Mouse (Mus musculus): ENCODE data around the gene Tldc1. TPM values are rescaled to one million over a fixed set of nuclear protein-coding genes. Genes with fewer than 3 reads are reported as not detected.
A peak's percentile ranks its signal among the peaks of the same experiment; 100 is the strongest.

Tldc1 gene
- polyA plus RNA-seq, 1 experiment from 2014 or later, result 6.8 TPM

DNA sequence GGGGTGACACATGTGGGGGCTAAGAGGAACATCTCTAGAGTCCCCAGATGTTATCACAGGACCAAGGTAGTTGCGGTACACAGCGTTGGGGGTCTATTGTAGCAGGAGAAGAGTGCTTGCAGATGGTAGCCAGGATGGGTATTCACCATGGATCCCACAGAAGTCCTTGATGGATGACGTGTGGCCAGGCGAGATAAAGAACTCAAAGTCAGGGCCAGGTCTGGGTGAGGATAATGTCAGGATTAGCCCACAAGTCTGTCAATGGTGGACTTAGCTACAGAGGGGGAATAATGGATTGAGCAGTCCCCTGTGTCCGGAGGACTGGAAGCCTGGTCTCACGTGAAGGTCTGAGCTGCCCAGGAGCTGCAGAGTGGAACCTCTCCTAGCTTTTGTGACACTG lies 53.6 kb downstream of the Tldc1 start:
- H3K36me3 ChIP-seq (ENCODE audit: control insufficient read depth, insufficient read depth, low read length), result no peaks in the 10 kb centered on the region
- H3K4me1 ChIP-seq (ENCODE audit: control insufficient read depth, insufficient read depth, low read length), result no peaks in the 10 kb centered on the region
- no peak overlapping the region for H3K9ac ChIP-seq (ENCODE audit: low read length)
- DNase-seq (ENCODE audit: low spot score, missing footprints) (no peak), ATAC-seq (ENCODE audit: low FRiP score) (no peak)
- no peak overlapping the region for H3K27ac ChIP-seq (ENCODE audit: low read depth, low read length)
- H3K27me3 ChIP-seq (ENCODE audit: control insufficient read depth, insufficient read depth, low read length), result no peaks in the 10 kb centered on the region
- no peaks in the 10 kb centered on the region for H3K9me3 ChIP-seq (ENCODE audit: control insufficient read depth, low read length)
- no peak overlapping the region for H3K4me3 ChIP-seq (ENCODE audit: low read depth, low read length)
- WGBS, result 77% methylated on average over 6 of the region's 6 CpGs
- no peak overlapping the region for H3K4me2 ChIP-seq

- H3K4me1 ChIP-seq (ENCODE audit: control insufficient read depth, insufficient read depth, low read length), result no peaks in the 10 kb centered on the region
- H3K9me3 ChIP-seq (ENCODE audit: control insufficient read depth, low read length), result no peaks in the 10 kb centered on the region
- DNase-seq (ENCODE audit: low spot score, missing footprints) (no peak), ATAC-seq (ENCODE audit: low FRiP score) (no peak)
- 76% methylated on average over 4 of the region's 4 CpGs for WGBS
- no peak overlapping the region for H3K4me3 ChIP-seq (ENCODE audit: low read depth, low read length)
- no peaks in the 10 kb centered on the region for H3K27me3 ChIP-seq (ENCODE audit: control insufficient read depth, insufficient read depth, low read length)
- H3K9ac ChIP-seq (ENCODE audit: low read length), result no peak overlapping the region
- H3K4me2 ChIP-seq, result no peak overlapping the region
- no peak overlapping the region for H3K27ac ChIP-seq (ENCODE audit: low read depth, low read length)
- H3K36me3 ChIP-seq (ENCODE audit: control insufficient read depth, insufficient read depth, low read length), result no peaks in the 10 kb centered on the region
Observed at GRCm38 (mm10) chr8:119723676-119724075, 54.5 kb downstream of the Tldc1 start.

DNA sequence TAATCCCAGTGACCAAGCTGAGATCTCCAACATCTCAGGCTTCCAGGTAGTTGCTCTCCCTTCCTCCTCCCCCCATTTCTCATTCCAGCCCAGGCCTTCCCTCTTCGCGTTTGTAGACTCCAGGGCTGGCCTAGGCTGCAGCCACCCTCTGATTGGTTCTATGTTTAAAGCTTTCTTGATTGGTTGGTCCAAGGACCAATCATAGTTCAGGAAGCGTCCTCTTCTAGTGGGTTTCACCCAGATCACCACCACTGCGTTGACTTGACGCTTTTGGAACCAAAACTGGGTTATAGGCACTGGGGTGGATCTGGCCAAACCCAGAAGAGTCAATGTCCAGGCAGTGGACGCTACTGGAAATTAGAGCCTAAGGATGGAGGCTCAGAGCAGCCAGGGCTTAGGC lies 55.9 kb downstream of the Tldc1 start:
- DNase-seq (ENCODE audit: low spot score, missing footprints), result no peak
- Histone ChIP-seq H3K36me3 (ENCODE audit: control insufficient read depth, insufficient read depth, low read length) (no peaks in the 10 kb centered on the region), H3K4me2 (no peak overlapping the region), H3K9ac (ENCODE audit: low read length) (no peak overlapping the region), H3K27me3 (ENCODE audit: control insufficient read depth, insufficient read depth, low read length) (no peaks in the 10 kb centered on the region), H3K9me3 (ENCODE audit: control insufficient read depth, low read length) (no peaks in the 10 kb centered on the region), H3K4me1 (ENCODE audit: control insufficient read depth, insufficient read depth, low read length) (no peaks in the 10 kb centered on the region), H3K27ac (ENCODE audit: low read depth, low read length) (no peak overlapping the region), H3K4me3 (ENCODE audit: low read depth, low read length) (no peak overlapping the region)
- 51% methylated on average over 6 of the region's 6 CpGs for WGBS
- no peak for ATAC-seq (ENCODE audit: low FRiP score)

GRCm38 (mm10) chr8:119719011-119719501 lies 59.2 kb downstream of the Tldc1 start:
- no peak for ATAC-seq (ENCODE audit: low FRiP score)
- no peaks in the 10 kb centered on the region for H3K4me1 ChIP-seq (ENCODE audit: control insufficient read depth, insufficient read depth, low read length)
- no peak overlapping the region for H3K27ac ChIP-seq (ENCODE audit: low read depth, low read length)
- H3K27me3 ChIP-seq (ENCODE audit: control insufficient read depth, insufficient read depth, low read length), result no peaks in the 10 kb centered on the region
- no peaks in the 10 kb centered on the region for H3K36me3 ChIP-seq (ENCODE audit: control insufficient read depth, insufficient read depth, low read length)
- 67% methylated on average over 12 of the region's 12 CpGs for WGBS
- H3K9ac ChIP-seq (ENCODE audit: low read length), result no peak overlapping the region
- H3K4me2 ChIP-seq, result no peak overlapping the region
- H3K9me3 ChIP-seq (ENCODE audit: control insufficient read depth, low read length), result no peaks in the 10 kb centered on the region
- H3K4me3 ChIP-seq (ENCODE audit: low read depth, low read length), result no peak overlapping the region
- DNase-seq (ENCODE audit: low spot score, missing footprints), result no peak

DNA sequence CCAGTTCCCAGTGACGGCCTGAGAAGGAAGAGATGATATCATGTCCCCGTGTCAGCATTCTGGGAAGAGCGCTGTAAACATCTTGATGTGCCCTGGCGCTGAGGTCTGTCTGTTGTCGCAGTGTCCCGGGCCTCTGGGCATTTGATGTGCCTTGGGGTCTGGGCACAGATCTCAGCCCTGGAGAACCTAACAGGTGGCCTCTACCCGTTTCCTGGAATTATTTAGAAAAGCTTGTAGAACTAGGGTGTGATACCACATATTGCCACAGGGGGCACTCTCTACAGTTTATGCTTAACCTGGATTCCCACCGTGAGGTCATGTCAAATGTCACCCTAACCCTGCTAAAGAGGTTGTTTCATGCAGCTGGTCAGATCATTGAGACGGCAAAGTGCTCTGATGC lies 60.5 kb downstream of the Tldc1 start:
- Histone ChIP-seq H3K36me3 (ENCODE audit: control insufficient read depth, insufficient read depth, low read length) (no peaks in the 10 kb centered on the region), H3K9me3 (ENCODE audit: control insufficient read depth, low read length) (no peaks in the 10 kb centered on the region), H3K27ac (ENCODE audit: low read depth, low read length) (no peak overlapping the region), H3K9ac (ENCODE audit: low read length) (no peak overlapping the region), H3K4me1 (ENCODE audit: control insufficient read depth, insufficient read depth, low read length) (no peaks in the 10 kb centered on the region), H3K4me2 (no peak overlapping the region), H3K4me3 (ENCODE audit: low read depth, low read length) (no peak overlapping the region), H3K27me3 (ENCODE audit: control insufficient read depth, insufficient read depth, low read length) (no peaks in the 10 kb centered on the region)
- DNase-seq (ENCODE audit: low spot score, missing footprints) (peak; percentile 91), ATAC-seq (ENCODE audit: low FRiP score) (no peak)
- 63% methylated on average over 9 of the region's 9 CpGs for WGBS

DNA sequence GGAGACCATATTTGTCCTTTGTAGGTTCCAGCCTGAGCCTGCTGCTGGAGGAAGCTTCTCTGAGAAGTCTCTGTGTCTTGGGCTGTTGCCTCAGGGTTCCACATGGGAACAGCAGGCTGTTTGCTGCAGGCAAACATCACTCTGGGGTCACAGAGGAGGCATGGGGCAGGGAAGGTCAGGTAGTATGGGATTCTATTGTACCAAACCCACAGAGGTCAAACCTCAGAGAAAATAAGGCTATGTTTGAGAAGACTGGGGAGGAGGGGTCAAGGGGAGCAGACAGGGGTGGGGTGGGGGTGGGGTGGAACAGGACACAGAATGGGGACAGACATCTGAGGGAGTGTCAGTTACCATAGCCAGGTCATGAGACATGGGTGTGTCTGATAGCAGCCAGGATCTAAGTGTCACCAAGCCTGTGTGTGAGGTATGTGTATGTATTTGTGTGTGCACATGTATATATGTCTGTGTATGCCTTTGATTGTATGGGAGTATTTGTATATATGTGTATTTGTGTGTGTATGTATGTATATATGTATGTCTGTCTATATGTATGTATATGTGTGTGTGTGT lies 61.4 kb downstream of the Tldc1 start:
- Histone ChIP-seq H3K4me1 (ENCODE audit: control insufficient read depth, insufficient read depth, low read length) (no peaks in the 10 kb centered on the region), H3K9ac (ENCODE audit: low read length) (no peak overlapping the region), H3K36me3 (ENCODE audit: control insufficient read depth, insufficient read depth, low read length) (no peaks in the 10 kb centered on the region), H3K4me3 (ENCODE audit: low read depth, low read length) (no peak overlapping the region), H3K4me2 (no peak overlapping the region), H3K27ac (ENCODE audit: low read depth, low read length) (no peak overlapping the region), H3K27me3 (ENCODE audit: control insufficient read depth, insufficient read depth, low read length) (no peaks in the 10 kb centered on the region), H3K9me3 (ENCODE audit: control insufficient read depth, low read length) (no peaks in the 10 kb centered on the region)
- DNase-seq (ENCODE audit: low spot score, missing footprints) (no peak), ATAC-seq (ENCODE audit: low FRiP score) (no peak)

GRCm38 (mm10) chr8:119715221-119715620 lies 63.0 kb downstream of the Tldc1 start:
- Histone ChIP-seq H3K27ac (ENCODE audit: low read depth, low read length) (no peak overlapping the region), H3K4me2 (no peak overlapping the region), H3K36me3 (ENCODE audit: control insufficient read depth, insufficient read depth, low read length) (no peaks in the 10 kb centered on the region), H3K9me3 (ENCODE audit: control insufficient read depth, low read length) (no peaks in the 10 kb centered on the region), H3K9ac (ENCODE audit: low read length) (no peak overlapping the region), H3K27me3 (ENCODE audit: control insufficient read depth, insufficient read depth, low read length) (no peaks in the 10 kb centered on the region), H3K4me3 (ENCODE audit: low read depth, low read length) (no peak overlapping the region), H3K4me1 (ENCODE audit: control insufficient read depth, insufficient read depth, low read length) (no peaks in the 10 kb centered on the region)
- ATAC-seq (ENCODE audit: low FRiP score) (no peak), DNase-seq (ENCODE audit: low spot score, missing footprints) (no peak)
- WGBS, result 76% methylated on average over 12 of the region's 12 CpGs

DNA sequence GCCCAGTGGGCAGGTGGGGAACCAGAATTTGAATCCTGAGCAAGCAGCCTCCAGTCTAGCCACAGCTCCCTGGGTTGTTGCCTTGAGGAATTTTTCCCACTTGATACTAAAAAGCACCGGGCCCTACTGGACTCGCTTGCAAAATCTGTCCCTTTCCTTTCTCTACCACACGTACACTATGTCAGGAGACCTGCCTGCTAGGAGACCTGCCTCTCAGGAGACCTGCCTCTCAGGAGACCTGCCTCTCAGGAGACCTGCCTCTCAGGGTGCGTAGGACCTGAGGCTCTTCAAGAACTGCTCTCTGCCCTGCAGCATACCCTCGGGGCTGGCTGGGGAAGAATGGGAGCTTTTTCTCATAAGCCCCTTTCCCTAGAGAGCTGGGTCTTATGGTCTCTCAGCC lies 64.8 kb downstream of the Tldc1 start:
- H3K27ac ChIP-seq (ENCODE audit: low read depth, low read length), result no peak overlapping the region
- DNase-seq (ENCODE audit: low spot score, missing footprints) (no peak), ATAC-seq (ENCODE audit: low FRiP score) (no peak)
- no peaks in the 10 kb centered on the region for H3K9me3 ChIP-seq (ENCODE audit: control insufficient read depth, low read length)
- no peak overlapping the region for H3K4me3 ChIP-seq (ENCODE audit: low read depth, low read length)
- no peaks in the 10 kb centered on the region for H3K4me1 ChIP-seq (ENCODE audit: control insufficient read depth, insufficient read depth, low read length)
- no peak overlapping the region for H3K4me2 ChIP-seq
- 82% methylated on average over 5 of the region's 5 CpGs for WGBS
- no peak overlapping the region for H3K9ac ChIP-seq (ENCODE audit: low read length)
- H3K36me3 ChIP-seq (ENCODE audit: control insufficient read depth, insufficient read depth, low read length), result no peaks in the 10 kb centered on the region
- H3K27me3 ChIP-seq (ENCODE audit: control insufficient read depth, insufficient read depth, low read length), result no peaks in the 10 kb centered on the region

DNA sequence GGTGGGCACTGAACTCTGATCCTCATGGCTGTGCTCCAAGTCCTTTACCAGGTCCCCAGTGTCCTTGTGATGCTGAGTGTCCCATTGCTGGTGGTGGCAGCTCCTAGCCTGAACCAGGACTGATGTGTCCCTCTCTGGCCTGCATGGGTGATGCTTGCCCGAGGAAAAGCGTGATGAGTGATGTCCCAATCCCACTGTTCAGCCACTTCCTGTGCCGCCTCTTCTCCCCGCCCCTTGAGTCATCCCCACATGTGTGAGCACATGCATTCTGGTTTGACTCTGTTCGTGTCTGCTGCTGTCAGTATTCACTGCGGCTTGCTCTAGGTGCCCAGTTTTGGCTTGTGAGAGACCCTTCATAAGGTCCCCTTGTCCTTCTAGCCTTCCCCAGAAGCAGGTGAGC lies 66.0 kb downstream of the Tldc1 start:
- ATAC-seq (ENCODE audit: low FRiP score) (no peak), DNase-seq (ENCODE audit: low spot score, missing footprints) (no peak)
- Histone ChIP-seq H3K27ac (ENCODE audit: low read depth, low read length) (no peak overlapping the region), H3K4me1 (ENCODE audit: control insufficient read depth, insufficient read depth, low read length) (no peaks in the 10 kb centered on the region), H3K36me3 (ENCODE audit: control insufficient read depth, insufficient read depth, low read length) (no peaks in the 10 kb centered on the region), H3K9ac (ENCODE audit: low read length) (no peak overlapping the region), H3K4me3 (ENCODE audit: low read depth, low read length) (no peak overlapping the region), H3K27me3 (ENCODE audit: control insufficient read depth, insufficient read depth, low read length) (no peaks in the 10 kb centered on the region), H3K4me2 (no peak overlapping the region), H3K9me3 (ENCODE audit: control insufficient read depth, low read length) (no peaks in the 10 kb centered on the region)
- WGBS, result 82% methylated on average over 6 of the region's 6 CpGs
